Mouse (Mus musculus) heart, embryonic 11.5 days (tissue): ENCODE measurements at regions not wholly inside any gene's neighbourhood (a gene's known extent, or its start where the extent isn't known, plus 50 kb on each side); places are given as distances from the start of the nearest gene placed in this dataset.
A peak's percentile ranks its signal among the peaks of the same experiment; 100 is the strongest.
"Not testable (repeated sequence)": the region's sequence is repeated elsewhere in the genome, so short reads cannot be mapped to it uniquely, and the experiment has no call there.

Experiments
- ATAC-seq: fragments of 200-750 bp; cut with Nextera tagmentation; replicated peaks from 2 replicates; pipeline ENCODE4 v1.8.0; 2017; ENCODE audit warnings: moderate library complexity; ENCODE audit not compliant: insufficient number of reproducible peaks, low FRiP score, low TSS enrichment
- H3K27ac ChIP-seq: fragments of 300-500 bp; sonication (generic); 2 replicates; pipeline ENCODE4 v1.5.1; 2014; ENCODE audit warnings: mild to moderate bottlenecking, low read depth, low read length
- H3K27me3 ChIP-seq: fragments of 300-500 bp; sonication (generic); 2 replicates; pipeline ENCODE4 v1.6.1; 2014; ENCODE audit warnings: mild to moderate bottlenecking, low read length, mixed read lengths; ENCODE audit not compliant: control insufficient read depth, insufficient read depth
- H3K36me3 ChIP-seq: fragments of 300-500 bp; sonication (generic); 2 replicates; pipeline ENCODE4 v1.6.1; 2014; ENCODE audit warnings: mild to moderate bottlenecking, low read length, moderate library complexity, mixed read lengths; ENCODE audit not compliant: control insufficient read depth, insufficient read depth
- H3K4me1 ChIP-seq: fragments of 300-500 bp; sonication (generic); 2 replicates; pipeline ENCODE4 v1.6.1; 2014; ENCODE audit warnings: low read length; ENCODE audit not compliant: control insufficient read depth, insufficient read depth
- H3K4me2 ChIP-seq: fragments of 300-500 bp; sonication (generic); 2 replicates; pipeline ENCODE4 v1.6.1; 2014; ENCODE audit warnings: mild to moderate bottlenecking, moderate library complexity
- H3K4me3 ChIP-seq: fragments of 300-500 bp; sonication (generic); 2 replicates; pipeline ENCODE4 v1.5.1; 2014; ENCODE audit warnings: low read depth, low read length
- H3K9ac ChIP-seq: fragments of 300-500 bp; sonication (generic); 2 replicates; pipeline ENCODE4 v1.6.1; 2014; ENCODE audit warnings: mild to moderate bottlenecking, low read depth, low read length, moderate library complexity
- H3K9me3 ChIP-seq: fragments of 300-500 bp; sonication (generic); replicated peaks from 2 replicates; pipeline ENCODE4 v1.6.1; 2016; ENCODE audit warnings: low read length; ENCODE audit not compliant: control insufficient read depth
- WGBS: fragments of 180-500 bp; shearing (Covaris S2); extraction: QIAGEN DNeasy Blood & Tissue Kit; methylation state at CpG from one replicate; pipeline ENCODE4 v1.1.7; 2014; ENCODE audit not compliant: insufficient replicate concordance; 5-methylcytosine and 5-hydroxymethylcytosine counted together

DNA sequence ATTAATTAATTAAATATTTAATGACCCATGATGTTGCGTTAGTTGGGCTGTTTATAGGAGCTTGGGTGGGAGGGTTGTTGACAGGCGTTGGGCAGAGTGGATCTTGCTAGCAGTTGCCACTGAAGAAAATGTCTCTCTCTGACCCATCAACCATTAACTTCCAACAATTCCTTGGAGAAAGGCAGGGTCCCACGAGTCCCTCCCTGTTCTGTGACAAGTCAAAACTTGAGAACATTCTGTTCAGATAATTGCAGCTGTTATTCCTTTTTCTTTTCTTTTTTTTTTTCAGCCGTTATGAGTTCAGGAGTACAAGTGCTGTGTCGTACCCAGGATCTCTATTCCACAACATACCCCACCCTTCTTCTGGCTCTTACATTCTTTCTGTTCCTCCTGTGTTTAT is 59.8 kb upstream of the Tnfrsf21 start:
- Histone ChIP-seq H3K4me2 (no peak overlapping the region), H3K4me3 (no peak overlapping the region), H3K4me1 (no peaks in the 10 kb centered on the region), H3K27me3 (no peaks in the 10 kb centered on the region), H3K36me3 (no peaks in the 10 kb centered on the region), H3K27ac (no peak overlapping the region), H3K9ac (no peak overlapping the region), H3K9me3 (no peaks in the 10 kb centered on the region)
- WGBS: 75% methylated on average over 5 of the region's 5 CpGs
- ATAC-seq: no peak

DNA sequence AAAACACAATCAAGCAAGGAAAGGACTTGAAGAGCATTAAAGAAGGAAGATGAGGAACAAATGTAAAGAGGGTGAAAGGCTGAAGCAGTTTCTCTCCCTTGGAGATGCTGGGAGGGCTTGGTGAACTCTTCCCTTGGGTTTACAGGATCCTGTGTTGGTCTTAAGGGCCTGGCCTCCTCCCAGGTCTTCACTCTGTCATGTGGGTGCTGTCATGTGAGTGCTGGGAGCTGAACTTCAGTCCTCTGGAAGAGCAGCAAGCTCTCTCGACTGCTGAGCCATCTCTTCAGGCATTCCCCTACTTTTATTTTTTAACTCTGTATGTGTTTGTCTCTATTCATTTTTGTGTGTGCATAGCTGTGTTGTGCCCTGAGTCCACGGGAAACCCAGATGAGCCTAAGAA is 61.6 kb upstream of the Tnfrsf21 start:
- ATAC-seq: no peak

DNA sequence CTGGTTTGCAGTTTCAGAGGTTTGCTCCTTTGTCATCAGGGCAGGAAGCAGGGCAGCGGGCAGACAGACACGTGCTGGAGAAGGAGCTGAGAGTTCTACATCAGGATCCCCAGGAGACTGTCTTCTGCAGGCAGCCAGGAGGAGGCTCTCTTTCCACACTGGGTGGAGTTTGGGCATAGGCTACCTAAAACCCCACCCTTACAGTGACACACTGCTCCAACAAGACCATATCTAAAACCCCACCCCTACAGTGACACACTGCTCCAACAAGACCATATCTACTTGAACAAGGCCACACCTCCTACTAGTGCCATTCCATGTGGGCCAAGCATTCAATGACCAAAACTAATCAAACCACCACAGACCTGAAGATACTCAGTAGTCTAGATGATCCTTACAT is 68.0 kb upstream of the Cd2ap start:
- ATAC-seq: 0 out of 2 replicates have a peak, but pooled peaks have one; percentile 35
- WGBS: 84% methylated on average over 2 of the region's 2 CpGs
- Histone ChIP-seq H3K27ac (no peak overlapping the region), H3K9me3 (no peaks in the 10 kb centered on the region), H3K9ac (no peak overlapping the region), H3K4me1 (no peaks in the 10 kb centered on the region), H3K4me3 (no peak overlapping the region), H3K4me2 (no peak overlapping the region), H3K36me3 (no peaks in the 10 kb centered on the region), H3K27me3 (no peaks in the 10 kb centered on the region)

More for the DNA sequence above, 61.6 kb upstream of the Tnfrsf21 start:
- Histone ChIP-seq H3K4me2 (no peak overlapping the region), H3K4me3 (no peak overlapping the region), H3K9me3 (no peaks in the 10 kb centered on the region), H3K27me3 (no peaks in the 10 kb centered on the region), H3K36me3 (no peaks in the 10 kb centered on the region), H3K4me1 (no peaks in the 10 kb centered on the region), H3K9ac (no peak overlapping the region), H3K27ac (no peak overlapping the region)
- 45% methylated on average over 2 of the region's 2 CpGs for WGBS

DNA sequence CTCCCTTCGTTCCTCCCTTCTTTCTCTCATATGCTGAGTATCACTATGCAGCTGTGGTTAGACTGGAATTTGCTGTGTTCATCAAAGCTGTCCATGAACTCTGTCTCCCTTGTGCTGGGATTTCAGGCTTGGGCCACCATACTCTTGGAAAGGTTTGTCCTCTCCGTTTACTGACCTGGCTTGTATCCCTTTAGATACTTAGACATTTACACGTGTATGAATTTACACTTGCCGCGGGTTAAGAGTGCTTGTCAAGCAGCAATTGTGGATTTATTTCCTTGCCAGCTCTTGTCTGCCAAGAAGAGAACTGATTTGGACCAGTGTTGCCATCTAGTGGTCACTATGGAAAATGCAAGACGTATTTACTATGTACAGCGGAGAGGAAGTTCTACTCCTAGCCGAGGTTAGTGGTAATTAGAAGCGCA is 66.8 kb upstream of the Cd2ap start:
- no peak overlapping the region for H3K4me3 ChIP-seq
- peak; percentile 49; the same call in 1 of the 2 replicates for ATAC-seq
- H3K9ac ChIP-seq: no peak overlapping the region
- no peak overlapping the region for H3K27ac ChIP-seq
- H3K27me3 ChIP-seq: no peaks in the 10 kb centered on the region
- H3K9me3 ChIP-seq: no peaks in the 10 kb centered on the region
- WGBS: 12% methylated on average over 9 of the region's 9 CpGs
- H3K4me1 ChIP-seq: no peaks in the 10 kb centered on the region
- H3K36me3 ChIP-seq: no peaks in the 10 kb centered on the region
- peak overlapping the region; percentile 41 for H3K4me2 ChIP-seq

GRCm38 (mm10) chr17:42939476-42939875 is 63.0 kb upstream of the Cd2ap start:
- Histone ChIP-seq H3K36me3 (no peaks in the 10 kb centered on the region), H3K4me2 (no peak overlapping the region), H3K4me1 (no peaks in the 10 kb centered on the region), H3K9ac (no peak overlapping the region), H3K9me3 (no peaks in the 10 kb centered on the region), H3K4me3 (no peak overlapping the region), H3K27me3 (no peaks in the 10 kb centered on the region), H3K27ac (no peak overlapping the region)
- ATAC-seq: no peak
- WGBS: 76% methylated on average over 7 of the region's 7 CpGs

DNA sequence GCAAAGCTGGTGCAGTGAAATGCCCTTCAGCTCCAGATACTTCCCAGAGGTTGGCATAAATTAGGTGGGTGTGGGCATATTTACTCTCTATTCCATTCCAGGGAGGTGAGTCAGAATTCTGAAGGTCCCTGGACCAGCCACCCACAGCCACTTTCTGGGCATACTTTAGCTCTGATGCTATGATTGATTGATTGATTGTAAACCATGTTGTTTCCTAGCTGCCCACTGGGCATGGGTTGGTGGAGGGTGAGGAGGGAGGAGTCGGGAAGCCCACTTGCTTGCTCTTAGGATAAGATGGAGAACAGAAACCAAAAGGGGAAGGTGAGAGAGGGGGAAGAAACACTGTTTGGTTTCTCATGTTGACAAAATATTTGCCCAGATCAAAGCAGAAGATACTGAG is 62.1 kb upstream of the Cd2ap start:
- H3K9me3 ChIP-seq: no peaks in the 10 kb centered on the region

GRCm38 (mm10) chr17:42937480-42937879 is 61.0 kb upstream of the Cd2ap start:
- H3K9me3 ChIP-seq, ATAC-seq, H3K27me3 ChIP-seq, H3K9ac ChIP-seq, H3K4me3 ChIP-seq, H3K36me3 ChIP-seq, H3K27ac ChIP-seq, H3K4me2 ChIP-seq, H3K4me1 ChIP-seq: not testable (repeated sequence)
- 81% methylated on average over 3 of the region's 3 CpGs for WGBS

More for the DNA sequence above, 62.1 kb upstream of the Cd2ap start:
- Histone ChIP-seq H3K4me1 (no peaks in the 10 kb centered on the region), H3K36me3 (no peaks in the 10 kb centered on the region), H3K27ac (no peak overlapping the region), H3K4me2 (no peak overlapping the region), H3K4me3 (no peak overlapping the region), H3K27me3 (no peaks in the 10 kb centered on the region), H3K9ac (no peak overlapping the region)
- 64% methylated on average over 1 of the region's 1 CpGs for WGBS
- ATAC-seq: no peak

- H3K4me1 ChIP-seq: no peaks in the 10 kb centered on the region
- no peaks in the 10 kb centered on the region for H3K36me3 ChIP-seq
- no peak overlapping the region for H3K4me3 ChIP-seq
- H3K9me3 ChIP-seq: no peaks in the 10 kb centered on the region
- H3K27ac ChIP-seq: no peak overlapping the region
- H3K4me2 ChIP-seq: no peak overlapping the region
- no peak for ATAC-seq
- H3K9ac ChIP-seq: no peak overlapping the region
- H3K27me3 ChIP-seq: no peaks in the 10 kb centered on the region
- WGBS: 72% methylated on average over 3 of the region's 3 CpGs
Measured at GRCm38 (mm10) chr17:42934068-42934467, 57.6 kb upstream of the Cd2ap start.

DNA sequence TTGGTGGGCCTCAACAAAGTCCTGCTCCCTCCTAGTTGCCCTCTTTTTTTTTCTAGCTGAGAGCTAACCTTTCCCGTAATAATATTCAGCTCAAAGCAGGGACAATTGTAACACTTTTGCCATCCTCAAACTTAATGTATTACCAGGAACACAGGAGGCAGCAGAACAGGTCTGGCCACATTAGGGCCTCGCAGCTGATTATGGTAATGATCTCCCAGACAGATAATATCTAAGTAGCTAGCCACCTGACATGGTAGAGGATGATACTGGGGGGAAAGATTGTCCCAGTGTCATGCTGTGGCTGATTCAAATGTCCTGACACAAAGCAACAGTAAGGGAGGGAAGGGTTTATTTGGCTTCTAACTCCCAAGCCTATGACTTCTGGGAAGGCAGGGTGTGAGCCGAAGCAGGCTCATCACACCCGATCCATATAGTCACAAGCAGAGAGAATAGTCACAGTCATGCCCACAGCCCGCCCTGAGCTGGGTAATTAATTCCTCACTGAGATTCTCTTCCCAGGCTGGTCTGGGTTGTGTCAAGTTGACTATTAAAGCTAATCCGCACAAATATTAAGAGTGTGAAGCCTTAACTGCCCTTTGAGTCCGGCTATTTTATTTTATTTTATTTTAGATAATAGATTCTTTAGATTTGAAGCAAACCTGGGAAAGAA is 57.0 kb upstream of the Cd2ap start:
- Histone ChIP-seq H3K4me2 (no peak overlapping the region), H3K9me3 (no peaks in the 10 kb centered on the region), H3K36me3 (no peaks in the 10 kb centered on the region), H3K4me1 (no peaks in the 10 kb centered on the region), H3K9ac (no peak overlapping the region), H3K27me3 (no peaks in the 10 kb centered on the region), H3K4me3 (no peak overlapping the region), H3K27ac (no peak overlapping the region)
- 66% methylated on average over 7 of the region's 7 CpGs for WGBS
- no peak for ATAC-seq
